Mouse (Mus musculus): ENCODE data around the gene Sfmbt1.
"Not testable (repeated sequence)": the region's sequence is repeated elsewhere in the genome, so short reads cannot be mapped to it uniquely, and the experiment has no call there.

Gene Sfmbt1

DNA sequence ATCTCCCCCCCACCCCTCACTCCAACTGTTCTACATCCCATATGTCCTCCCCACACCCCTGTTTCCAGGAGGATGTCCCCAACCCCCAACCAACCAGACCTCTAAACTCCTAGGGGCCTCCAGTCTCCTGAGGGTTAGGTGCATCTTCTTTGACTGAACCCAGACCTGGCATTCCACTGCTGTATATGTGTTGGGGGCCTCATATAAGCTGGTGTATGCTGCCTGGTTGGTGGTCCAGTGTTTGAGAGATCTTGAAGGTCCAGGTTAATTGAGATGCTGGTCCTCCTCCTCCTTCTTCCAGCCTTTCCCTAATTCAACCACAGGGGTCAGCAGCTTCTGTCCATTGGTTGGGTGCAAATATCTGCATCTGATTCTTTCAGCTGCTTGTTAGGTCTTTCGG, 4.0 kb downstream of the Sfmbt1 start:
- not testable (repeated sequence) for DNase-seq

DNA sequence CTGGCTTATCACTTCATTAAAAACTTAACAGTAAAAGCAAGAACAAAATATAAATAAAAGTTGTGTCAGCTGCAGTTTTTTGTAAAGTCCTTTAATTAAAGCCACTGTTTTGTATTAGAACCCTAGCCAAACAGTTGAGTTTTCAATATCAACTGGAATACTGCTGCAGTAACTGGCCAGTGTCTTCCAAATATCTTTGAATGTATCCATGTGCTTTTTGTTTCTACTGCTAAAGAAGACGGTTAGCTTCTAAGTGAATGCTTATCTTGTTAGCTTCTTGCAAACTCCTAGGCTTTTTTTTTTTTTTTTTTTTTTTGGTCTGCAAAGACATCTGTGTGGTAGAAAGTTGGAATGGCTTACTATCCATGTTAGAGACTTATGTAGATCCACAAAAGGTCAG, 4.9 kb downstream of the Sfmbt1 start:
- no peak for DNase-seq

DNA sequence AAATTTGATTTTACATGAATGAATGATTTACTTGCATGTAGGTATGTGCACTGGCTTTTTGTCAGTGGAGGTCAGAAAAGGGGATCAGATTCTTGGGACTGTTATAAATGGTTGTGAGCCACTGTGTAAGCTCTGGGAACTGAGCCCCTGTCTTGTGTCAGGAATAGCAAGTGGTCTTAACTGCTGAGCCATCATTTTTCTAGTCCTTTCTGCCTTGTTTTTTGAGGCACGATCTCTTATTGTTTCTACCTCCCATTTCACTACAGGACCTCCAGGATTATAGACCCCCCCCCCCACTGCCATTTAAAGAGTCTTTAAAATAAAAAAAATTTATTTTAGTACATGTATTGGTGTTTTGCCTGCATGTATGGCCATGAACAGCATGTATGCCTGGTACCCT, 7.2 kb downstream of the Sfmbt1 start:
- DNase-seq: no peak

DNA sequence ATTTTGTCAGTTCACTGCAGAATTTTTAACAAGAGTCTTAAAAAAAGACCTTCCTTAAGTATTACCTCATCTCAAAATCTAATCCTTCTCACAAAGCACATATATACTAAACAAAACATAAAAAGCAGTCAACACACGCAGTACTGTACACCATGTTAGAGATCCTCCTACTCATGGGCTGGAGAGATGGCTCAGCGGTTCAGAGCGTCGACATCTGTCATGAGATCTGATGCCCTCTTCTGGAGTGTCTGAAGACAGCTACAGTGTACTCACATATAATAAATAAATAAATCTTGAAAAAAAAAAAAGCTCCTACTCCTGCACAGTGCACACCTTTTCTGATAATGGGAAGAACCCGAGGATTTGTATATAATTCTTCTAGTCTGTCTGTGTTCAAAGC, 7.8 kb downstream of the Sfmbt1 start:
- DNase-seq: peak in 1 of 2 experiments; percentile 13

DNA sequence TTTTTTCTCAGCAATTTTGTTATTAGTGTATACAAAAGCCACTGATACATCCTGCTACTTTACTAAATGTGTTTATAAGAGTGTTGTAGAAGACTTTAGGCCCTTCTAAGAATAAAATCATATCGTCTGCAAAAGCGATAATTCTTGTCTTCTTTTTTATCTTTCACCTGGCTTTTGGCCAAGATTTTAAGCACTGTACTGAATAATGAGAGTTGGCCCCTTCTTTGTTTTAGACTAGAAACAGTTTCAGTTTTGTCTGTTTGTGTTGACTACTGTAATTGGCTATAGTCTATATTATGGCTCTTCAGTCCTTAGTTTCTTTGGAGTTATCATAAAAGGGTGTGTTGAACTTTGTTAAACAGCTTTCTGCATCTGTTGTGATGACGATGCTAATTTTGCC, 17.2 kb downstream of the Sfmbt1 start:
- DNase-seq: no peak

DNA sequence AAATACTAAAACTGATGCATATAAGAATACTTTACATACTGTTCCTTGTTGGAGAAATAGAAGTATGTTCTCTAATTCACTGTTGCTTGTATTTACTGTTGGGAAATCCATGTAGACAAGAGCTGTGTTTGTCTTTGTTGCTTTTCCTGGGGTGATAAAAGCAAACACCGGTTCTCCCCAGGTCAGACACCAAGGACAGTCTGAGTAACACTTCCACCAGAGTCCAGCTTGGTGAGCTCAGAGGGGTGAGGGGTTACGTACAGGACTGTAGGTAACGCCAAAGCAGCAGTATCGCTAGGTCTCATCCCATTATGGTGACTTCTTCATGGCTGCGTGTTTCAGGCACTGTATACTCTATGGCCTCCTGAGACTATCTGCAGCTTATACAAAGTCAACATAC, 20.0 kb downstream of the Sfmbt1 start:
- DNase-seq: no peak

DNA sequence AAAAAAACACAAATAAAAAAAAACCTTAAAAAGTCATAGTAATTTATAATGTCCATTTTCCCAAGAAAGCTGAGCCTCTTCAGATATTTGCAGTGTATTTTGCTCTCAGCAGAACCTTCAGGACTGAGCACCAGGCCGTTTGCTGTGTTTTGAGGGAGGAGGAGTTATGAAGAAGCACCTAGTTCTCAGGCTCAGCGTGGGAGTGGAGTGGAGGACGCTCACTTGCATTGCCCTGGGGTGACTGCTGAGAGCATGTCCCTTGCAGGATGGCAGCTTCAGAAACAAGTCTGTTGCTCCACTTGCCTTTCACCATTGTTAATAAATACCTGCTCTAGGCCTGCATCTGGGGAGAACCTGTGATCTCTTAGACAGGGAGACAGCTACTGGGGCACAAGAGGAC, 21.2 kb downstream of the Sfmbt1 start:
- DNase-seq: no peak

DNA sequence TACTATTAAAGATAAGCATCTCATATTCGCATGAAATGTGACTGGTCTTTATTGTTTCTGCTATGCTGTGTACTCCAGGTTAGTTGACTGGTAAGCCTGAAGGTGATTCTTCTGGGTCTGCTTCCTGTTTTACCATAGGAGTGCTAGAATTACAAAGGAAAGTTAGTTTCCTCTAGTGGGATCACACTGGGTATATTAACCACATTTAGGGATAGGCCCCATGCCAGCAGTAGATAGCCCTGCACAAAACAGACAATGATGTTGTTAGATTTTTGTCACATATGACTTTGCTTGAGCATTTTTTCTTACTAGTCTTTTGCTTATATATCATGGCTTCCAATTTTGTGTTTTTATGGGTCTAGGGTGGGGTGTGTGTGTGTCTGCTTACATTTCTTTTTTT, 21.8 kb downstream of the Sfmbt1 start:
- DNase-seq: no peak

DNA sequence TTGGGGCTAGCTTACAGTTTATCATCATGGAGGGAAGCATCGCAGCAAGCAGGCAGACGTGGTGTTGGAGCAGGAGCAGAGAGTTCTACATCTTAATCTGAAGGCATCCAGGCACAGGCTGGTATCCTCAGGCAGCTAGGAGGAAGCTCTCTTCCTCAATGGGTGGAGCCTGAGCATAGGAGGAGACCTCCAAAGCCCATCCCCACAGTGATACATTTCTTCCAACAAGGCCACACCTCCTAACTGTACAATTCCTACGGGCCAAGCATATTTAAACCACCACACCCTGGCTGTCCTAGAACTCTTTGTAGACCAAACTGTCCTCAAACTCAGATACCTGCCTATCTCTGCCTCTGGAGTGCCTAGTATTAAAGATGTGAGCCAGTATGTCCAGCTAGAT, 29.2 kb downstream of the Sfmbt1 start:
- DNase-seq: no peak

DNA sequence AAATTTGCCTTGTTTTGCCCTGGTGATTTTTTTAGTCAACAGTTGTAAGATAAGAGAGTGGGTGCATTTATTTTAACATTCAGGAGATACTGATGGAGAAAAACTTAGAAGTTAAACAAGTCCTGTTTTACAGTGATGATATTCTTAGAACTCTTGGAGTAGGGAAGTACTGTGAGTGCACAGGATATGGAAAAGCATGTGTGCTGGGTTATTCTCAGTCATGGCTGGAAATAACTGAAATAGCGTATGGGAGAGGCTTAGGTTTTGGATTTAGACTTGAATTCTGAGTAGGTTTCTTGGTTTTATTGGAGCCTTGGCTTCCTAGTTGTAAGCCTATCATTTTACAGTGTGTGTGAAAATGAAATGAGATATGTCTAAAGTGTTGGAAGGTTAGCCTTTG, 31.5 kb downstream of the Sfmbt1 start:
- DNase-seq: no peak

DNA sequence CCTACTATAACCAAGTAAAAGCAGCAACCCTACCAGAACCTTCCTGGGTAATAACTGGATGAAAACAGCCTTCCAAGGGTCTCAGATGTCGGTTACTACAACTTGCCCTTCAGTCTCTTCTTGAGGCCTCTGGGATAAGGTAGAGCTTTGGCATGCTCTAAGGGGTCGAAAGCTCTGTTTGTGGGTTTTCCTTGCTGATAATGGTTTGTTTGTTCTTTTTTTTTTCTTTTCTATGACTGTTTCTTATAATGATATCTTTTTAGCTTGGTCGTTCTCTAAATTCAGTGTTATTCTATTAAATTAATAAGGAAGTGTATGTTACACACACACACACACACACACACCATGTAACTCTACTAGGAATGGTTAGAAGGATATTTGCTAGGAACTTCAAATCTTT, 42.6 kb downstream of the Sfmbt1 start:
- DNase-seq: no peak

DNA sequence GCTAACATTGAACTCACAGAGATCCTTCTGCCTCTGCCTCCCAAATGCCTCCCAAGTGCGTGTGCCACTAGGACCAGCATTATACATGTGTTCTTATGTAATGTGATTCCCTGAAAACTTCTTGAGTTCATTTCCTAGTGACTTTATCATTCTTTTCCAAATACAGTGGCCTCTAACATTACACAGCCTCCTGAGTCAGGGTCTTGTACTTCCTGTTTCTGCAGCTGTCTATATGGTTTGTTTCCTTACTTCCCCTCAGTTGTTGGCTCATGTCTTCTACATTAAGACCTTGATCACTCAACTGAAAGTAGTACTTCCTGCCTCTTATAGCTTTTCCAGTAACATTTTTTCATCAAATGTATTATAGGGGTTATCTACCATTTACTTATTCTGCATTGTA, 46.6 kb downstream of the Sfmbt1 start:
- DNase-seq: no peak

DNA sequence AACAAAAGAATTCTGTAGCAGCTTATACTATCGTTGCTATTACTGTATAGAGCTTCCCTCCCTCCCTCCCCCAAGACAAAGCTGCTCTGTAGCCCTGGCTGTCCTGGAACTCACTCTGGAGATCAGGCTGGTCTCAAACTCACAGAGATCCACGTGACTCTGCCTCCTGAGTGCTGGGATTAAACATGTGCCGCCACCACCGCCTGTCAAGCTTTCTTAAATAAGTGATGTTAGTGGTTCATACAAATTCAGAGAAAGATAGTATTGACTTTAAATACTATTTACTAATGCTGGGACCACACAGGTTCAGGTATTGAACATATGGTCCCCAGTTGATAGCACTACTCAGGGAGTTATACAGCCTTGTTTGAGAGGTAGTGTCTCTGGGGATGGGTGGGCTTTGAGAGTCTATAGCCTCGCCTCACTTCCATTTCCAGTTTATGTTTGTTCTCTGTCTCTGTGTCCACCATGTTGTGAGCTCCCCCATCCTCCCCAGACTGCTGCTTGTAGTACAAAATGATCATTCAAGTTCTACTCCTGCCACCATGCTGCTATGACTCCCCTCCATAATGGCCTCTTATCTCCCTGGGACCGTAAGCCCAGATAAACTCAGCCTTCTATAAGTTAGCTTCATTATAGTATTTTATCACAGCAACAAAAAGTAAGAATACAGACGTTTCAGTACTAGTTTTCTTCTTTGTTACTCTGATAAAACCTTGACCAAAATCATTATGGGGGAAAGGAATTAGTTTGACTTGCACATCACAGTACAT, 47.7 kb downstream of the Sfmbt1 start:
- no peak for DNase-seq

DNA sequence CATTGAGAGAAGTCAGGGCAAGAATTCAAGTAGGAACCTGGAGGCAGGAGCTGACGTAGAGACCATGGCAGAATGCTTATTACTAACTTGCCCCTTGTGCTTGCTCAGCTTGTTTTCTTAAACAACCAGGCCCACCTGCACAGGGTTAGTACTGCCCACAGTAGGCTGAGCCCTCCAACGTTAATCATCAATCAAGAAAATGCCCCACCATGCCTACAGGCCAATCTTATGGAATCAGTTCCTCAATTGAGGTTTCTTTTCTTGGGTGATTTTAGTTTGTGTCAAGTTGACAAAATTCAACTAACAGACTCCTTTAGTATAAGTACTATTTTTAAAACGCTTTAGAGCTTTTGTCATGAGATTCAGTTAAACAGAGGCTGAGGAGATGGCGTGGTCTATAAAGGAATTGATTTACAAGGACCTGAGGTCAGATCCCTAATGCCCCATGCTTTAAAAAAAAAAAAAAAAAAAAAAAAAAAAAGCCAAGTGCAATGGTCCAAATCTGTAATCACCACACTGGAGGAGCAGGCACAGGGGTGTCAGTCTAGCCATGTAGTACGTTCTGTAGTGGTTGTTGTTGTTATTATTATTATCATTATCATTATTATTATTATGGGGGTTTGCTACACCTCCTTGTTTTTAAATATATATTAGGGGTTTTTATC, 48.4 kb downstream of the Sfmbt1 start:
- peak in 1 of 2 experiments; percentile 5 for DNase-seq

DNA sequence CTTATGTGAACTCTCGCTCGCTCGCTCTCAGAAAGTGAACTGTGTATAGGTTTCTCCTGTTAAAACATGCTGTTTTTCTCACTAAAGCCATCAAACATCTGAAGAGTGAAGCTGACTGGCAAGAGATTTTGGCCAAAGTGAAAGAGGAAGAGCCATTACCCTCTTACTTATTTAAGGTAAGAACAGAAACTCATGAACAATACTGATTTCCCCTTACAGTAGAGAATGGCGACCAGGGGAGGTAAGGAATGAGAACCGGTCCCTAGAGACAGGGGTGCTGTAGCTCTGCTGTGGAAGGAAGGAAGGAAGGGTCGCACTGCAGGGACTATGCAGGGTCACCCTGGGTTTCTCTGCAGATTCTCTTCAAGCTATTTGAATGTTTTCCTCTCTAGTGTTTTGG, 70.0 kb downstream of the Sfmbt1 start:
- no peak for DNase-seq

DNA sequence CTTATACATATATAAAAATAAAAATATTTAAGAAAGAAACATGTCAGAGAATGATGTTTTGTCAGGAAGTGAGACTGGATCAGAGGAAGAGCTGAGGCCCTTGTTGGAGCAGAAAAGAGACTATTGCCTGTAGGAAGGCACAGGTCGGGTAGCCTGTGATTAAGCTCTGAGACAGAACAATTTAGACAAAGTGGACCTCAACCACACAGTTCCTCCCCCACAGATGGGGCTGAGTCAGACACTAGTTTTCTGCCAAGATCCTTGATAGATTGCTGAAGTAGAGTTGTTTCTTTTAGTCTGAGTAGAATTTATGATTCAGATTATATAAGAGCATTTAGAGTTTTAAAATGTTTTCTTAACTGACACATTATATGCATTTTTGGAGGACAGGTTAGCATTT, 74.8 kb downstream of the Sfmbt1 start:
- peak in 1 of 2 experiments; percentile 2 for DNase-seq

DNA sequence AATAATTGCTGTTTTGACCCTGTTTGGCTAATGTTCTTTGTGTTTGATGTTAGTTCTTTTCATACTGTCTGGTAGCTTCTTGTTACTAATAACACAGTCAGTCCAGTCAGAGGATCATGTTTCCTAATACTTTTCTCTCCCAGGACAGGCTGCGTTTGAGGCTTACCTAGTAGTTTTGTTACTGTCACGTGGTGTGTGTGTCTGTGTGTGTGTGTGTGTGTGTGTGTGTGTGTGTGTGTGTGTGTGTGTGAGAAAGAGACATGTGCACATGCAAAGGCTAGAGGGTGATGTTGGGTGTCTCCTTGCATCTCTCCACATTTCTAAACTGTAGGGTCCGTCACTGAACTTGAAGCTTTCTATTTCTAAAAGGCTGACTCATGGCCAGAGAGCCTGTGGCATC, 78.2 kb downstream of the Sfmbt1 start:
- no peak for DNase-seq

DNA sequence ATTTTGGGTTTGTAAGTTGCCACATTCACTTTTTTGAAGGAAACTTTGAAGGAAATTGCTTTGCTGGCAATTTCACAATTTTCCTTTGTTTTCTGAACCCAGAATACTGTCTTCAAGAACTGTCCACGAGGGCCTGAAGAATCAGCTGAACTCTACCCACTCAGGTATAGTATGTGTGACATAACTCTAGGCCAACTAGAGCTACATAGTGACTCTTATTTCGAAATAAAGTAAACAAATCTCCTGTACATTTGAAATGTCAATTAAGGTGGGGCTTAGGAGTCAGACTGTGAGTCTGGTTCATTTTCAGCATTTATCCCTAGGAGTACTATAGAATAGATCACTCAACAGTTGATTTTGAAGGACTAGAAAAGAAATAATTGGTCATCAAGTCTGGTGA, 87.1 kb downstream of the Sfmbt1 start:
- no peak for DNase-seq

DNA sequence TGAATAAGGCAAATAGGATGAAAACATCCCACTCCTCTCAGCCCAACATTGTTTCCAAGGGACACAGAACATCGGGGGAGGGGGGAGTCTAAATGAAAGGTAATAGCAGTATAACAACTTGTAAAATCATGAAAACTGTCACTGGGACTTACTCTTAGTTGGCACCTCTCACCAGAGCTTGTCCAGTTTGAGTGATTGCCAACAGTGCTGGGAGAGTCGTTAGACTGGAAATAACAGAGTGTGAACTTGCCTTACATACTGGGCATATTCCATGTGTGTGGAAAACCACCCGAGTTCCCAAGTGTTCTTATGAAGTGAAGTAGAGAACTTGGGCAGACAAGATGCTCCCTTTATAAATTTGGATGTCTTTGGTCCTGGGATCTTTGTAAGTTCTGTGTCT, 106.5 kb downstream of the Sfmbt1 start:
- DNase-seq: no peak

DNA sequence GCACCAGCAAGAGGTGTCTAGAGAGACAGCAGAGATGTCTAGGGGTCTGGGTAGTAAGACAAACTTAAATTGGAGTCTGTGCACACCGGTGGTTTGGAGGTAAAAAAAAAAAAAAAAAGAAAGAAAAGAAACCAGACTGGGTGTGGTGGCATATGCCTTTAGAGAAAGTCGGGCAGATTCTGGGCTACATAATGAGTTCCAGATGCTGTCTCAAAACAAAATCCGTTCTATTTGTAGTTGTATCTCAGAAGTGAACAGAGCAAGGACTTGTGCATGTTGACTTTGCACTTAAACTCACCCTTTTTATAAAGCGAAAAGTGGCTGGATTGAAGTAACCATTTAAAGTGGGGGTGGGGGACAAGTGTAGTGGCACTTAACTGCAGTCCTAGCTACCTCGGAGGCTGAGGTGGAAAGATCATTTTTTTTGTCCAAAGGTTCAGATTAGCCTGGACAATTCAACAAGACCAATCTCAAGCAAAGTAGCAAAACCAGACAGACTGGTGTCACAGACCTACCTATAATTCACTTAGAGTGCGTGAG, 109.9 kb downstream of the Sfmbt1 start:
- DNase-seq: no peak

DNA sequence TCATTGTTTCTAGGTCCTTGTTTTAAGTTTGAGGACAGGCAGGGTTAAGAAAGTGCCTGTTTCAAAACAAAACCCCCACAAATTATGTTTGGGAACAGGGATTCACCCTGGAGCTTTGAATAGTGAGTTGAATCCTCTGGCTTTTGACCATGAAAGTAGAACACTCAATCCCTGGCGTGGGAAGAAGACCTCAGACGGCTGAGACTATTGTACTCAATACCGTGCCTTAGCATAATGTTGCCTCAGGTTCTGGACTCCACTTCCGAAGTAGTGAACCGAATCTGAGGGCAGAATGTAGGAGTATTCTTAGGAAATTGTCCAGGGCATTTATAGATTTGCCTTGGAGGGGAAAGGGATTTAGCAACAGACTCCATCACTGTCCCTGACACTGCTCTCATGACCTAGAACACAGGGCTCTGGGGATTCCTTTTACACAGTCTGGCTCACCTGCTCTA, 110.4 kb downstream of the Sfmbt1 start:
- no peak for DNase-seq

DNA sequence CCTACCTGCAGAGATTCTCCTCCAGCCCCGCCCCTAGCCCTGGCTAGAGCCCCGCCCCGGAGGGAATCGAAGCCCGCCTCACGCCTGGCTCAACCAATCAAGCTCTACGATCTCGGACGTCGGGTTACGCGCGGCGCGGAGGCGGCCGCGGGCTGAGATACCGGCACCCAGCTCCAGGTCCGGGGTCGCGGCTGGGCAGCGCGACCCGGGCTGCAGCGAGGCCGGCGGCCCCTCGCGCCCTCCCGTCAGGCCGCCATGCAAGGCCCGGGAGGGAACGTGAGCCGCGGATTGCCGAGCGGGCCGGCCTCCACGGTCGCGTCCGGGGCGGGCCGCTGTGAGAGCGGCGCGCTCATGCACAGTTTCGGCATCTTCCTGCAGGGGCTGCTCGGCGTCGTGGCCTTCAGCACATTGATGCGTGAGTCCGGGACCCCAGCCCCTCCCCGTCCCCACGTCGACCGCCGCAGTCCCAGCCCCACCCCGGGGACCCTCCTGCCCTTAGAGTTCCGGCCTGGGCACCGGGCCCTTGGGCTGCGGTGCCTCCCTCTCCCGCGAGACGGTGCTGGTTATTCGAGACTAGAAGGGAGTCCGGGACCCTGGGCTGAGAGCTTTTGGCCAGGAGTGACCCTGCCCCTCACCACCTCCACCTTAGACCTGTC, 111.0 kb downstream of the Sfmbt1 start, which contains the start of gene Tmem110:
Gene Tmem110, plus strand, starts transcription at position 115 of the 656 bp plus-strand sequence.
- DNase-seq: peak; percentile 92 to 95
